Mouse (Mus musculus) cortical plate, adult 2 months (tissue): Measurements from ENCODE around the gene Higd2a.

Experiments used
- CTCF ChIP-seq: fragments of 200-500 bp; IDR thresholded peaks from 2 replicates; pipeline ENCODE4 v1.5.1; 2011; ENCODE audit warnings: mild to moderate bottlenecking, control low read depth, low read length; ENCODE audit not compliant: insufficient read depth; ENCODE audit errors: extremely low read depth
- POLR2A ChIP-seq: fragments of 200-500 bp; IDR thresholded peaks from 2 replicates; pipeline ENCODE4 v1.6.1; 2011; ENCODE audit warnings: mild to moderate bottlenecking, low read length, control low read depth; ENCODE audit not compliant: insufficient read depth; ENCODE audit errors: extremely low read depth

GRCm38 (mm10) chr13:54565594-54566345 lies 24.2 kb upstream of the Higd2a start:
- no peak for TF ChIP-seq POLR2A
- TF ChIP-seq CTCF: peak; percentile 40; the same call in 1 of the 2 replicates
